Mouse (Mus musculus): Measurements from ENCODE around the gene Mrpl11.
"Not testable (repeated sequence)": the region's sequence is repeated elsewhere in the genome, so short reads cannot be mapped to it uniquely, and the experiment has no call there.

Mrpl11 gene

DNA sequence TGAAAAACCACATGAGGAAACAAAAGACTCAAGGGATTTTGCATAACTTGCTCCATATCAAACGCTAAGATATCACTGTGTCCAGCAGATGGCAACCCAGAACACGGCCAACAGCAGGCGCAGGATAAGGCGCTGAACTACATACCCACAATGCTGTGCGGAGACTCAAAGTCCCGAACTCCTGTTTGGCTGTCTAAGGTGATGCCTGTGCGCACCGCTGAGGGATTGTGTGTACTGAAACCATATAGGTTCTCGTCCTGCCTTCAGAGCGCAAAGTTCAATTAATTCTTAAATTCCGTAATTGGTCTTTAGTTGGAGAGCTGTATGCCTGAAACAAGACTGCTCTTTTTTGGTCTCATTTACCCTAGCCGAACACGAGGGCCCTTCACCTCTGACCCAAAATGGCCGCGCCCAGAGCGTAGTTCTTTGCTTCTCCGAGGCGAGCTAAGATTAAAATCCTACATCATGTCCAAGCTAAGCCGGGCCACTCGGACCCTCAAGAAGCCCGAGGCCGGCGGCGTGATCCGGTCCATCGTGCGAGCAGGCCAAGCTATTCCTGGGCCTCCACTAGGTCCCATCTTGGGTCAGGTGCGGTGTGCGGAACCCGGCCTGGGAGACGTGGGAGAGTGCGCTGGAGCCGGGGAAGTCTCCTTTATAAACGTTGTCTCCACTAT lies at the start of gene Mrpl11:
Gene Mrpl11 (plus strand): TSS at position 220 of the 674 bp plus-strand sequence.
- DNase-seq (ENCODE audit: low spot score in 2 of 2), result peak; percentile 65 to 80

DNA sequence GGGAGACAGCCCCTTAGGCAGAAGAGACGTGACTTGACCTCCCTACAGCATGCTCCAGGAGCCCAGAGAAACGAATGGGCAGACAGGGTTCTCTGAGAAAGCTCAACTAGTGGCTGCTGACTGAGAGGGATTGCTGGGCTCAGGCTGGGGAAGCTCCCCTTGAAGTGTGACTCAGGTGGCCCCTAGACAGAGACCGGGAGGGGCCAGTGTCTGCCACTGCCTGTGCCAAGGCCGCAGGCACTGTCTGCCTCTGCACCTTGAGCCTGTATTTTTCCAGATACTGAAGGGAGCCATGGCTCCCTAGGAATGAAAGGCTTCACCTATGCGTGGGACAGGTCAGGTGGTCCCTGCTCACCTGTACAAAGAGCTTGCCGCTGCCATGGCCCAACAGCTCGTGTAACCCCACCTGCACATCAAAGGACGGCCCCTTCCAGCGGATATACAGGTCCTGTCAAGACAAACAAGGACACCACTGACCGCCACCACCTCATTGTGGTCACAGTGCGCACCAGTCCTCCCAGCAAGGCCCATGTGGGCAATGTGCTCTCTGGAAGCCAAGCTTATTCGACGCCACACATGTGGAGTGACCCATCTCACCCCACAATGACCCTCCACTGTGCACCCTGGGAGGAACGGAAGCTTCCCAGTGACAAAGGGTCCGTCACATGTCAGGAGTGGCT lies 45.9 kb upstream of the Mrpl11 start:
- DNase-seq (ENCODE audit: low spot score in 2 of 2), result no peak

DNA sequence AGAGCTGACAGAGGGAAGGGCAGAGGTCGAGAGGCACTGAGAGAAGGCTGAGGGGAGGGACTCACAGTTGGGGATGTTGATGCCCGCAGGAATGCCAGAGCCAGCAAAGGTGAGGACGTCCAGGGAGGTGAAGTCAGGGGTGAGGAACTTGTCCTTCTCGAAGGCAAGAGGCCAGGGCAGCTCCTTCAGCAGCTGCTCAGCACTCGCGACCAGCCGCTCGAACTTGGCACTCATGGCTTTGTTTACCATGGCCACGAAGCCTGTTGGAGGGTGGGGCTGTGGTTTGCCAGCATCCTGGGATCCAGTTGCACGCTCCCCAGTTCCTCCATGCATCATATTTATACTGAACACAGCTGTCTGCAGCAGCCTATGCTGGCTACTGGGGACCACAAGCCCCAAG lies 45.1 kb upstream of the Mrpl11 start:
- no peak for DNase-seq (ENCODE audit: low spot score in 2 of 2)

- DNase-seq (ENCODE audit: low spot score in 2 of 2), result no peak
Measured at GRCm38 (mm10) chr19:4919652-4920051, 42.3 kb upstream of the Mrpl11 start.

GRCm38 (mm10) chr19:4925121-4925860 lies 36.7 kb upstream of the Mrpl11 start:
- DNase-seq (ENCODE audit: low spot score in 2 of 2), result no peak

DNA sequence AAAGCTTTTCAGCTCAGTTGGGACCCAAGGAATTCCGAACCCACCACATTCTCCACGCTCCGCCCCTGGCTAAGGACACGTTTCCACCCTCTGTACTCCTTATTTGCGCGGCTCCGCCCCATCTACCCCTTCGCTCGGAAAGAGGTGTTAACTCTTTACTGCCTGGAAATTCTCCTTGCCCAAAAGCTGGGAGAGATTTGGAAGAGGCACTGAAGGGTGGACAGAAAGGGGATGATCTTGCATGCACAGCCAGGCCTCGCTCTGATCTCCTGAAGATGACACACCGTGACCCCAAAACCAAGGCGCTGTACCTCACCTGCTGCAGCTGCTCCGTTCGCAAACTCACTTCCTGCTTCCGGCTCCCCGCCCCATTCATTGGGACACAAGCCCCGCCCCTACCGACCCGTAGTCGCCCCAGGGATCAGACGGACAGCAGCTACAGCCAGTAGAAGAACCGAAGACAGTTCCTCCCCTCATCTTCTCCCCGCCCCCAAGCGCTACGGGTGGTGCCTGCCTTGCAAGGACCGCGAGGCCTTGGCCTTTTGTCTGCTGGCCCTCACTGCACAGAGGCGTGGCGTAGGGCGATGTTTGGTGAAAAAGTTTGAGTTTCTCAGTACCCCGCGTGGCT lies 33.9 kb upstream of the Mrpl11 start, which contains the start of gene Dpp3:
Gene Dpp3 (minus strand): TSS at position 384 of the 628 bp plus-strand sequence.
- DNase-seq (ENCODE audit: low spot score in 2 of 2), result peak; percentile 99

DNA sequence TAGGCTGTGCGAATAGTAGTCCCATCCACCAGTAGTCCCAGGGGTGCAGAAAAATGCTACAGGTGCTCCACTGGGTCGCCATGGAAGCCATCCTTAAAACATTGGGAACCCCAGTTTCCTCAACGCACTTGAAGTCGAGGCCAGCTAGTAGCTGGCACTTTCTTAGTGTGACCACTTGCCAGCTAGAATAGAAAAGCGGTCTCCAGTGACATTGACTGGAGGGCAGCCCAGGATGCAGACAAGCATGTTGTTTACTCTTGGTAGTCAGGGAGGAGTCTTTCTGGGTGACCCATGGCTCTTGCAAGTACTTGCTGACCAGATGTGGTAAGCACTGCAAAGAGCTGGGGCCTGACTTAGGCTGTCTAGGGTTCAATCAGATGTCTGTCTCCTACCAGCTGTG lies 33.2 kb upstream of the Mrpl11 start:
- DNase-seq (ENCODE audit: low spot score in 2 of 2), result no peak

DNA sequence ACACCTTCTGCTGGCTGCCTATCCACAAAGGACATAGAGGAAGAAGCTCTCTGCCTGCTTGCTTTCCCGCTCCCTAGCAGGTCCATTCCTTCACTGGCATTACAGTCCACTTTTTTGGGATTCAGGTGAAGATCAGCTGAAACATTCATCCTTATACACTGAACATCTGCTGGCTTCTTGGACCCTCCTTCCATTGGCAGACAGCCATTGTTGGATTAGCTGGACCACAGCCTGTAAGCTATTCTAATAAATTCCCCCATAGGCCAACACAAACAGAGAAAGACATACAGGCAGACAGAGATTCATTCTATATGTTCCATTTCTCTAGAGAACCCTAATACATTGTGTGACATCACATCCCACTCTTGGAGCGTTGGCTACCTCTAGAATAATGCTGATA lies 25.1 kb upstream of the Mrpl11 start:
- DNase-seq (ENCODE audit: low spot score in 2 of 2), result no peak

DNA sequence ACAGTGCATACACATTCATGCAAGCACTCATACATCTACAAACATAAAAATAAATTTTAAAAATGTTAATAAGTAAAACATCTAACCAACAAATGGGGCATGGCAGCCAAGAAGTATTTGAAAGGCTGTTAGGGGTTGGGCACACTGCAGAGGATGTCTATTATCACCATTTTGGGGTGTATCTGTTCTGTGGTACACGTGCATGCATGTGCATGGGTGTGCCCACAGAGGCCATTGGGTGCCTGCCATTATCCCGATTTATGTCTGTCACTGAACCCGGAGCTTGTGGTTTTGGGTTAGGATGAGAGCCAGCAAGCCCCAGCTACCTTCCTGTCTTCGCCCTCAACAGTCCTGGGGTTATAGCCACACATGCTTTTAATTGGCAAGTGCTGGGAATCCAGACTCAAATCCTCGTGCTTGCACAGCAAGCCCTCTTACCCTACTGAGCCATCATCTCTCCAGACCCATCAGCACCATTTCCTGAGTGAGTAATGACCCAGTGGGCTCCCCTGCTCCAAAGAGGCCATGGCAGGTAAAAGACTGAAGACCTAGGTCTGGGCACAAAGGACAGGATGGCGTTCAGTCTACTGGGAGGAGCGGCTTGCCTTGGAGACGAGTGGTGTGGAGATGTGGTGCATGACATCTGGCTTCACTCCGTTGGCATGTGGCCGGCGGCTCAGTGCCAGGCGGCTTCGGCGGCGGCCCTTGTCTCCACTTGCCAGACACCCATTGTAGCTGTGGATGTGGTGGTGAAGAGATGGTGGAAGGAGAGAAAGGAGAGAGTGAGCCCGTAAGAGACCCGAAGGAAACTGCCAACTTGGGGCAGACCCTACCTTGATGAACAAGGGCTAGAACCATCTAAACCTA lies 24.3 kb upstream of the Mrpl11 start:
- DNase-seq (ENCODE audit: low spot score in 2 of 2), result no peak

DNA sequence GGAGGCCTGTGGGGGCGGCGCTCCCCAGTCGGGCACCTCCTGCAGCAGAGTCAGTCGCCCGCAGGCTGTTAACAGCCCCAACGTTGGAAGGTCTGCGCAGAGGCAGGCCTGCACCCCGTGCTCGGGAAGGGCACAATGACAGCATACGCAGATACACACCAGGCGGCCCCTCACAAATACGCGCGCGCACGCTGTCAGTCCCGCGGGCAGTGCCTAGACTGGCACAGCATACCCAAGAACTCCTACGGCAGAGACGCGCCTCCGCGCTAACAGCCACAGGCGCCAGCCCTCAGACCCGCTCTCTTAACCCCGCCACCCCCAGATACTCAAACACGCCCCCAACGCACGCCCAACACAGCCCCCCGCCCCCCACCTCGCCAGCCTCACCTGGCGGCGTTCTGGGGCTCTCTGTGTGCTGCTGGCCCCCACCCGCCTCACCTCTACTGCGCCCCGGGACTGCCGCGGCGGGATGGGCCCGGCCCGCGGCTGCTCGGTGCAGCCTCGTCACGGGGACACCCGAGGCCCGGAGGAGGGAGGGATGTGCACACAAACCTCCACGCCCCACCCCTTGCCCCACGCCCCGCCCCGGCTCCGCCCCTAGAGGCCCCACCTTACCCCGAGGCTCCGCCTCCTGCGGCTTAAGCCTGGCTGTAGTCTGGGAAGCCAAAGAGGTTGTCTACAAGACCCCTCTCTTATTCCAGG lies 19.2 kb upstream of the Mrpl11 start, which contains the start of gene Peli3:
Gene Peli3 (minus strand): TSS at position 577 of the 702 bp plus-strand sequence.
- DNase-seq (ENCODE audit: low spot score in 2 of 2), result peak; percentile 72 to 87

DNA sequence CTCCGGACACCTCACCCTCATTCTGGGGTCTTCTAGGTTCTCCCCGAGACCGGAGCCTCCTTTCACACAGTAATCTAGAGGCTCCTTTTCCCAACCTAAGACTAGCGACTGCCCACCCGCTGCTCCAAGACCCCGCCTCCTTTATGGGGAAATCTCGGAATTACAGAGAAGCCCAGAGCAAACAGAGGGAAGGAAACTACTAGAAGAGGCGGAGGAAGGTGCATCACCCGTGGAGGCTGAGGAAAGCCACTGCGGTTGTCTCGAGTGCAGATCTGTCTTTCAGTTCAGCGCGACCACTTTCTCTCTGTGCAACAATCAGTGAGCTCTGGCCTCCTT lies 18.7 kb upstream of the Mrpl11 start:
- DNase-seq (ENCODE audit: low spot score in 2 of 2), result no peak

DNA sequence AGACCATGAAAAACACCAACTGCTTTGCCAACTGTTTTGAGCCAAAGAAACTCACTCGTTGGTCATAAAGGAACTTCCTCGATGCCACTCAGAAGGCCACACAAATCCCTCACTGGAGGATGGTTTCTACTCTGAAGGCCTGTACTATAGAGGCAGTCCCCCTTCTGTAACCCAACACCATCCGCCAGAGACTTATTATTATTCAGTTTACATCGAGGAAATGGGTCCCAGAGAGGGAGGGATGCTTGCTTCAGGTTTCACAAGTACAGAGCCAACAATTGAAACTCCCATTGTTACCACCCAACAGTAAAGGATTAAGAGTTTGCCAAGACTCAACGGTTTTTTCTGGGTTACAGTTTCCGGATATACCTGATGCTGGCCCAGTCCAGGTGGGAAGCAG lies 16.4 kb upstream of the Mrpl11 start:
- no peak for DNase-seq (ENCODE audit: low spot score in 2 of 2)

DNA sequence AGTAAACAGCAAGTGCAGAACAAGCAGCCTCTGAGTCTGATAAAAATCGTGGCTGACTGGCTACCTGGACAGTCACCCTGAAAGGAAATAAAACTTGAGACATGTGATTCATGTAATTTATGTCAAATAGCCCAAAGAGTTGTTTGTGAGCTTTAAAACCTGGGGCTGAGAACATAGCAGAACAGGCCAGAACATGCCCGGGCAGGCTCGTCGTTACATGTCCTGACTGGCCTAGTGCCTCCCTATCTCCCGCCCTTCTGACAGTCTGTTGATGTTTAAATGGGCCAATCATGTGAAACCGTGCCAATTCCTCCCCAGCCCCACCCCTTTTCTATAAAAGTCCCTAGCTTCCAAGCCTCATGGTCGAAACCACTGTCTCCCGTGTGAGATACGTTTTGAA lies 13.3 kb upstream of the Mrpl11 start:
- DNase-seq (ENCODE audit: low spot score in 2 of 2), result not testable (repeated sequence)

GRCm38 (mm10) chr19:4968236-4968635 lies 6.3 kb downstream of the Mrpl11 start:
- peak in 1 of 2 experiments; percentile 30 for DNase-seq (ENCODE audit: low spot score in 2 of 2)

GRCm38 (mm10) chr19:4981767-4982166 lies 19.8 kb downstream of the Mrpl11 start:
- peak in 1 of 2 experiments; percentile 53 for DNase-seq (ENCODE audit: low spot score in 2 of 2)

DNA sequence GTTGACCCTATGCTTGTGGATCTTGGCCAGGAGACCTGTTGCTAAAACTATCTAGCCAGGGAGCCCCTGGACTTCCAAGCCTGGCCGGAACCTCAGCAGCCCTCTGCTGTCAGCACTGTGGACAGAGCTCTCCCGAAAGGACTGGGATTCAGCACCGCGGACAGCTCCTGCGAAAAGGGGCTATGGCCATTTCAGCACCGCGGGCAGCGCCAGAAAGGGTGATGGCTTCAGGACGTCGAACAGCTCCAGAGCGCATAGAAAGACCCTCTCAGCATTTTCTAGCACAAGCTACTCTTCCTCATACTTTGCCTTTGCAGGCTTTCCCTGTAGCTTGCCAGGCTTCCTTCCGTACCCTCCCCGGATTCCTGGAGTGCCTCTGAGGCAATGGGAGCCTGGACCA lies 27.1 kb downstream of the Mrpl11 start:
- DNase-seq (ENCODE audit: low spot score in 2 of 2), result peak; percentile 73 to 96

DNA sequence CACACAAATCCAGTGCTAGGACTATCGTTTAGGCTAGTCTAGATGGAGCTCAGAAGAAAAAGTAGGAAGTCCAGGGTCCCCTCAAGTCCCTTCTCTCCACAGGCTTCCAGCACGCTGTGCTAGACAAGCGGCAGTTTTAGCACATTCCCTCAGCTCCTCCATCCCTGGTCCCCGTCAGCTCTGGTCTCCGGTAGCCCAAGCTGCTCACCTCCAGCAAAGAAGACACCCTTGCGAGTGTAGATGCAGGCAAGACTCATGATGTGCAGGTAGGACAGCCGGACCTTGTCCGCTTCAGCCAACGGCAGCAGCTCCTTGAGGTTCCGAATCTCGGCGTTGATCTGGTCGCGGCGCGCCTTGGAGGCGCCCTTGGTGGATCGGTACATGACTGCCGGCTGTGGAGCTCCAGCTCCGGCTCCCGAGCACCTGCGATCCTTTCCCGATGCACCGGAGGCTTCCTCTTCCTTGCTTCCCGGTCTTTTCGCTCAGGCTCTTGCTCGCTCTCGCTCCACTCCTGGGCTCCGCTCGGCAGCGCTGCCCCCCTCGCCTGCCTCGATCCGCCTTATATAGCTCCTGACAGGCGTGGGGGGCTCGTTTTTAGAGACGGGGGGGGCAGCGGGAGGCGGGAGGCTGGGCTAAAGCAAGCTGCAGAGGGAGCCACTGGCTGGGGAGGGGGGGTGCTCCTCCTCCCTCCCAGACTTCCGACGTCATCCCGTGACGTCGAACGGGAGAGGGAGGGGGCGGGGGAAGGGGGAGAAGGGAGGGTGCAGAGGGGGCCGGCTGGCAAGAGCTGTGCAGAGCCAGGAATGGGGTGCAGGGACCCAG lies 27.7 kb downstream of the Mrpl11 start:
- no peak for DNase-seq (ENCODE audit: low spot score in 2 of 2)

DNA sequence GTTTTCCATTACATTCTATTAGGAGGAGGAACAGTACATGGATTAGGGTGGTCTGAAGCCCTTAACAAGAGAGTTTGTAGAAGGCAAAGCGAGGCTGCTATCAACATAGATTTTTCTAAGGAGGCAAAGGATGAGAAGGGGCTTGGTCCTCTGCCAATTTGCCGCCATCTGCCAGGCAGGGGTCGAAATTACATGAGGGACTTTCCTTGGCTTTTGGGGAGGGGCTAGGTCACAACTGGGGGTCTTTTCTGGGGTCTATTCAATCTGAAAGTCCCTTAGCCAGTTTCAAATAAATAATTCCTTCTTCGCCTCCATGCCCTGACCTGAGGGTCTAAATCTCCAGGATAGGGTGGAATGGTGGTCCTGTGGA lies 28.3 kb downstream of the Mrpl11 start, which contains the start of gene Npas4:
Gene Npas4 (minus strand): TSS at position 61 of the 370 bp plus-strand sequence.
- DNase-seq (ENCODE audit: low spot score in 2 of 2), result no peak

DNA sequence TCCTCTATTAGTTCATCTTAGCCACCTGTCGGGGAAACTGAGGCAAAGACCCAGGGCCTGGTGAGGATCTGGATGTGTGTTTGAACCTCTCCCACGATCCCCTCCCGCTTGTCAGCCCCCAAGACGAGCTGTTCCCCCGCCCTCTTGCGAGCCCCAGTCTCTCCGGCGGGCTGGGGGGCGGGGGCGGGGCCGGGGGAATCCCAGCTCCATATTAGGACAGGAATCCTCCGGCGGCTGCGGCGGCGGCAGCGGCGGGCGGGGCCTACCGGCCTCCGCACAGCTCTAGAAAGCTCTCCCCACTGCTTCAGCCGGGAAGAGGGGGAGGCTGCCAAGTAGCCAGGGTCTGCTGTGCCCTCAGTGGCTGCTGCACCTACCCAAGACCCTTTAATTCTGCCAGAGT lies 28.8 kb downstream of the Mrpl11 start:
- no peak for DNase-seq (ENCODE audit: low spot score in 2 of 2)

- DNase-seq (ENCODE audit: low spot score in 2 of 2), result no peak
Measured at GRCm38 (mm10) chr19:4992371-4992770, 30.4 kb downstream of the Mrpl11 start.
